Mouse (Mus musculus) forebrain, embryonic 15.5 days (tissue): ENCODE data around the gene Zic4. TPM values are rescaled to one million over a fixed set of nuclear protein-coding genes. Genes with fewer than 3 reads are reported as not detected.

Experiments used
- ATAC-seq: fragments of 200-750 bp; cut with Nextera tagmentation; replicated peaks from 2 replicates; pipeline ENCODE4 v1.8.0; 2017; ENCODE audit warnings: mild to moderate bottlenecking, moderate TSS enrichment, moderate library complexity
- H3K27ac ChIP-seq: fragments of 300-500 bp; sonication (generic); replicated peaks from 2 replicates; pipeline ENCODE4 v1.5.1; 2015; ENCODE audit warnings: mild to moderate bottlenecking, inconsistent platforms
- H3K27me3 ChIP-seq: fragments of 300-500 bp; sonication (generic); 2 replicates; pipeline ENCODE4 v1.6.1; 2015; ENCODE audit warnings: inconsistent platforms
- H3K36me3 ChIP-seq: fragments of 300-500 bp; sonication (generic); 2 replicates; pipeline ENCODE4 v1.6.1; 2015; ENCODE audit warnings: mild to moderate bottlenecking, inconsistent platforms
- H3K4me1 ChIP-seq: fragments of 300-500 bp; sonication (generic); 2 replicates; pipeline ENCODE4 v1.6.1; 2015; ENCODE audit warnings: inconsistent platforms
- H3K4me2 ChIP-seq: fragments of 300-500 bp; sonication (generic); replicated peaks from 2 replicates; pipeline ENCODE4 v1.6.1; 2015; ENCODE audit warnings: mild to moderate bottlenecking, inconsistent platforms
- H3K4me3 ChIP-seq: fragments of 300-500 bp; sonication (generic); 2 replicates; pipeline ENCODE4 v1.5.1; 2015; ENCODE audit warnings: mild to moderate bottlenecking, inconsistent platforms
- H3K9ac ChIP-seq: fragments of 300-500 bp; sonication (generic); replicated peaks from 2 replicates; pipeline ENCODE4 v1.6.1; 2015; ENCODE audit warnings: mild to moderate bottlenecking, inconsistent platforms
- H3K9me3 ChIP-seq: fragments of 300-500 bp; sonication (generic); 2 replicates; pipeline ENCODE4 v1.6.1; 2016; ENCODE audit warnings: inconsistent platforms
- WGBS: fragments of 180-500 bp; shearing (Covaris S2); methylation state at CpG from one replicate; pipeline ENCODE4 v1.1.7; 2015; ENCODE audit warnings: mixed read lengths; 5-methylcytosine and 5-hydroxymethylcytosine counted together
- polyA plus RNA-seq: library from polyadenylated mRNA; unstranded; fragments of >200 nt; fragmentation: Nextera tagmentation; extraction: Ambion mirVana; gene quantifications from 2 replicates; pipeline ENCODE4 v1.2.1, GENCODE M21; 2015

The Zic4 gene
- polyA plus RNA-seq, 1 experiment from 2014 or later: 55.0 TPM

DNA sequence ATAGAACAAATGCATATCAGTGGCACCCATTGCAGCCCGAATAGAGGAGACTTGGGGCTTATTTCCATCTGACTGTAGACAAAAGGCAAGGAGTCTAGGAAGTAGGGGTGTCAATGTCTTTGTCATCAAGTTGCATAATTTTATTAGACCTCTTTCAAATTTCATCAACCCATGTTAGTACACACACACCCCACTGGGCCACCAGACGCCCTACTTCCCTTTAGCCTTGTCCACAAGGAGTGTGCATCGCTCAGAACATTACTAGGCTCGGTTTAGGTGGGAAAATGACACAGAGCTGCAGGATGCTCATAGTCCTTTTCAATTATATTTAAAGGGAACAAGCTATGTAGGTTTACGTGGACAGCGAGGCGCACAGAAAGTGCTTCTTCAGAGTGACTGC lies 37.8 kb downstream of the Zic4 start:
- 34% methylated on average over 7 of the region's 7 CpGs for WGBS
- no peaks in the 10 kb centered on the region for H3K4me1 ChIP-seq
- no peaks in the 10 kb centered on the region for H3K9me3 ChIP-seq
- no peak overlapping the region for H3K4me2 ChIP-seq
- H3K27me3 ChIP-seq: peaks cover 93% of the 10 kb centered on the region
- H3K27ac ChIP-seq: no peak overlapping the region
- H3K36me3 ChIP-seq: no peaks in the 10 kb centered on the region
- H3K9ac ChIP-seq: no peak overlapping the region
- H3K4me3 ChIP-seq: no peak overlapping the region
- no peak for ATAC-seq

- H3K36me3 ChIP-seq: no peaks in the 10 kb centered on the region
- H3K27ac ChIP-seq: no peak overlapping the region
- H3K4me2 ChIP-seq: no peak overlapping the region
- H3K4me1 ChIP-seq: no peaks in the 10 kb centered on the region
- H3K9me3 ChIP-seq: no peaks in the 10 kb centered on the region
- no peak overlapping the region for H3K4me3 ChIP-seq
- H3K27me3 ChIP-seq: peaks cover 93% of the 10 kb centered on the region
- H3K9ac ChIP-seq: no peak overlapping the region
- WGBS: 15% methylated on average over 8 of the region's 8 CpGs
- no peak for ATAC-seq
These were observed 38.4 kb downstream of the Zic4 start for GRCm38 (mm10) chr9:91400482-91401093.

GRCm38 (mm10) chr9:91401471-91401870 lies 39.3 kb downstream of the Zic4 start:
- Histone ChIP-seq H3K9ac (no peak overlapping the region), H3K4me2 (no peak overlapping the region), H3K27ac (no peak overlapping the region), H3K4me1 (no peaks in the 10 kb centered on the region), H3K9me3 (no peaks in the 10 kb centered on the region), H3K36me3 (no peaks in the 10 kb centered on the region), H3K4me3 (no peak overlapping the region), H3K27me3 (peaks cover 92% of the 10 kb centered on the region)
- WGBS: 7% methylated on average over 10 of the region's 10 CpGs
- no peak for ATAC-seq

GRCm38 (mm10) chr9:91404229-91404628 lies 42.0 kb downstream of the Zic4 start:
- no peaks in the 10 kb centered on the region for H3K36me3 ChIP-seq
- WGBS: 3% methylated on average over 13 of the region's 13 CpGs
- no peak for ATAC-seq
- no peak overlapping the region for H3K4me2 ChIP-seq
- peak overlapping the region; percentile 60; the same call in 1 of the 2 replicates for H3K27ac ChIP-seq
- H3K9ac ChIP-seq: no peak overlapping the region
- H3K4me3 ChIP-seq: no peak overlapping the region
- H3K27me3 ChIP-seq: peaks cover 84% of the 10 kb centered on the region
- H3K9me3 ChIP-seq: no peaks in the 10 kb centered on the region
- H3K4me1 ChIP-seq: no peaks in the 10 kb centered on the region

DNA sequence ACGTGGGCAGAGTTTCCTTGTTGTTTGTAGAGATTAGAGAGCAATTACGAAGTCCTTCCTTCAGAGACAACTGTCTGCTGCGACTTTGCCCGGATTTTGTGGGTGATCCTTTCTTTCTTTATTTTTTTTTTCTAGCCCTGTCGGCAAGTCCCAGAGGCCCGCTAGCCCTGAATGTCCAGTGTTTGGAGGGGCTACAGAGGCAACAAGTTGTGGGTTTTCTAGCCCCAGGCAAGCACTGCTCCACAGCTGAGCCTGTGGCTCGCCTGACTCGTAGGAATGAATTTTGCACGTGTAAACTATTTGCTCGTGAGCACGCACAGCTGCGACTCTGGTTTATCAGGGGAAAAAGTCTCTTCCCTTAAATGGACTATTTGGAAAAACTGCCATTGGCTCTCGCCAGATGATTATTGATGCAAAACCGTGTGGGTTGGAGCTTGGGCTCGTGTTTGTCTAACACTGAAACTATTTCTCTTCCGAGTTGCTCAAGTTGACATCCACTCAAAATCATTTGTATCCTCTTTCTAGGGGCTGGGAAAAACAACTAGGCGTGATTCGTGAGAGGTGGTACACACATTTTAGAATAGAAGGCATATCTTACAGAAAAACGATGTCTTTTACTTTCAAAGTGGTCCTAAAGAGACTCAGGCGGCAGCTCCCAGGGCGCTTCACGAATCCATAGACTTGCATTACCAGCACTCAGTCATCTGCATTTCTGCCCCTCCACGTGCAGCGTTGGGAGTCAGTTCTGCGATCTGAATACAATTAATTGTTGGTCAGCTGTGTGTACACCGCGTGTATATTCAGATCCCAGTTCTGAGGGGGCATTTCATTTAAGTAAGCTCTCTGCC lies 42.9 kb downstream of the Zic4 start:
- H3K9me3 ChIP-seq: no peaks in the 10 kb centered on the region
- peak overlapping the region; percentile 60 for H3K27ac ChIP-seq
- H3K27me3 ChIP-seq: peaks cover 84% of the 10 kb centered on the region
- 1% methylated on average over 27 of the region's 27 CpGs for WGBS
- peak overlapping the region; percentile 20 for H3K4me3 ChIP-seq
- peak overlapping the region; percentile 32 for H3K4me2 ChIP-seq
- ATAC-seq: 0 out of 2 replicates have a peak, but pooled peaks have one; percentile 42
- no peaks in the 10 kb centered on the region for H3K36me3 ChIP-seq
- H3K9ac ChIP-seq: 0 out of 2 replicates have a peak overlapping the region, but pooled peaks have one; percentile 19
- no peaks in the 10 kb centered on the region for H3K4me1 ChIP-seq

- Histone ChIP-seq H3K4me3 (peak overlapping the region; percentile 20), H3K9ac (no peak overlapping the region), H3K4me2 (peak overlapping the region; percentile 32), H3K36me3 (no peaks in the 10 kb centered on the region), H3K27me3 (peaks cover 84% of the 10 kb centered on the region), H3K27ac (peak overlapping the region; percentile 60), H3K4me1 (no peaks in the 10 kb centered on the region), H3K9me3 (no peaks in the 10 kb centered on the region)
- no peak for ATAC-seq
- WGBS: under 1% methylated on average over 16 of the region's 16 CpGs
These were observed 43.6 kb downstream of the Zic4 start for GRCm38 (mm10) chr9:91405753-91406178.

DNA sequence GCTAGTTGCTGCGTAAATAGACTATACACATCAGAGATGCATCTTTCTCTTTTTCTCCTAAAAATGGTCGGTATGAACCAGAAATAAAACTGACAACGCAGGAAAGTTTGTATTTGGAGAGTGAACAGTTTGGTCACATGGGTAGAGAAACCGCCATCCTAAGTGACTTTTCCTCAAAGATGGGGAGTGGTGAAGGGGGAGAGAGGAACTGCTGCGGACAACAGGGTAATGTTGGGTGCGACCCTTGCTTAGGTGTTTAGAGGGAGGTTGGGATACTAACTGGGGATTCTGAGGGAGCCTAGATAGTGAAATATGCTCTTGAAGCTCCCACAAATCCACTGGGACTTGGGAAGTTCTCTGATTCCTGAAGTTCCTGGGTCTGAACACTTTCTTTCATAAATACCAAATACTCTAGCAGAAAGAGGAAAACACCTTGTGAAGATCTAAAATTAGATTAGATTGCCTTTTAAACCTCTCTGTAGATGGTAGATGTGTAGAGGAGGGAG lies 44.1 kb downstream of the Zic4 start:
- H3K36me3 ChIP-seq: no peaks in the 10 kb centered on the region
- H3K9ac ChIP-seq: no peak overlapping the region
- no peaks in the 10 kb centered on the region for H3K4me1 ChIP-seq
- ATAC-seq: no peak
- no peaks in the 10 kb centered on the region for H3K9me3 ChIP-seq
- peaks cover 79% of the 10 kb centered on the region for H3K27me3 ChIP-seq
- H3K27ac ChIP-seq: peak overlapping the region; percentile 60; the same call in 1 of the 2 replicates
- H3K4me3 ChIP-seq: peak overlapping the region; percentile 20
- 3% methylated on average over 6 of the region's 6 CpGs for WGBS
- H3K4me2 ChIP-seq: peak overlapping the region; percentile 32

DNA sequence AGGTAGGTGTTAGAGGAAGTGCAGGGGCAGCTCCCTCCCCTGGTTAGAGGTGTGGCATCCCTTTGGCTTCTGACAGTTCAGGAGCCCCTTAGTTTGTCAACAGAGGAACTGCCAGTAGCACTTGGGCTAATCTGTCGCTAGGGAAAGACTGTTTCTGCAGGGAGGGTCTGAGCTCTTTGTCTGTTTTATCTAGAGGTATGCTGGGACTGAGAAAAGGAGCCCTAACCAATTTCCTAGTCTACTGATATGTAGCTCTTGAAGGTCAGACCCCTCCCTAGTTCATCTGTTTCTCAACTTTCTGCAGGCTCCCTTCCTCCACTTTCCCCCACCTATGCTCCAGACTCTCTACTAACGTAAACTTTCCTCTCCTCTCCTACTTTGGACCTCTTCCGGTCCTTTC lies 47.6 kb downstream of the Zic4 start:
- Histone ChIP-seq H3K4me2 (no peak overlapping the region), H3K36me3 (no peaks in the 10 kb centered on the region), H3K9me3 (no peaks in the 10 kb centered on the region), H3K27me3 (peaks cover 68% of the 10 kb centered on the region), H3K4me3 (no peak overlapping the region), H3K9ac (no peak overlapping the region), H3K27ac (peak overlapping the region; percentile 14; the same call in 1 of the 2 replicates), H3K4me1 (peaks cover 8% of the 10 kb centered on the region)
- no peak for ATAC-seq
- 7% methylated on average over 3 of the region's 3 CpGs for WGBS

DNA sequence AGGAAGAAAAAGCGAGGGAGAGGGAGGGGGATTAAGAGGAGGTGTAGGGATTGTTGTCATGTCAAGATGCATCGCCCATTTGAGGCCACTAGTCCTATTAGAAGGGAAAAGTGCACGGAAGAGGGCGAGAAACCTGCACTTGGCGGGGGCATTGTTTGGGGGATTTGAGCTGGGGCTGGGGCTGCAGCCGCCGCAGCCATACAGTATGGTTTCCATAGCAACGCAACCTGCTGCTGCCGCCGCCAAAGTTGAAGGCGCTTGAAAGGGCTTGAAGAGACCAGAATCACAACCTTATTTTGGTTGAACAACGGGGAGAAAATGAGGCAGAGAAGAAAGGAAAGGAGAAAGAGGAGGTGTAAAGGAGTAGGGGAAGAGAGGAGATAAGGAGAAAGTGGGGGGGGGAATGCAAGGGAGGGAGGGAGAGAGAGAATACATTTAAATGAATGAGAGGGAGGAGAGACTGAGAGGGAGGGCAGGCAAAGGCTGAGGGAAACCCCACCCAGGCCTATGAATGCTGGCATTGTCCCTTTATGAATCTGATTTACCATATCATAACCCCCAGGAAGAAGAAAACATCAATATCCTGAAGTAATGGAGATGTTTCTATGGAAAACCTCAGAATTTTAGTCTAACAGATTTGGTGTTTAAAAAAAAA lies 51.9 kb downstream of the Zic4 start:
- H3K27ac ChIP-seq: peak overlapping the region; percentile 46
- no peak overlapping the region for H3K9ac ChIP-seq
- H3K4me2 ChIP-seq: peak overlapping the region; percentile 39
- 1% methylated on average over 12 of the region's 12 CpGs for WGBS
- no peak overlapping the region for H3K4me3 ChIP-seq
- no peaks in the 10 kb centered on the region for H3K9me3 ChIP-seq
- H3K4me1 ChIP-seq: peaks cover 8% of the 10 kb centered on the region
- peak; percentile 84 for ATAC-seq
- H3K27me3 ChIP-seq: peaks cover 75% of the 10 kb centered on the region
- no peaks in the 10 kb centered on the region for H3K36me3 ChIP-seq

GRCm38 (mm10) chr9:91420441-91420840 lies 58.2 kb downstream of the Zic4 start:
- Histone ChIP-seq H3K36me3 (no peaks in the 10 kb centered on the region), H3K4me3 (peak overlapping the region; percentile 22), H3K4me2 (peak overlapping the region; percentile 27; the same call in 1 of the 2 replicates), H3K9ac (no peak overlapping the region), H3K27me3 (peaks cover 52% of the 10 kb centered on the region), H3K4me1 (peaks cover 3% of the 10 kb centered on the region), H3K27ac (no peak overlapping the region), H3K9me3 (no peaks in the 10 kb centered on the region)
- WGBS: under 1% methylated on average over 18 of the region's 18 CpGs
- ATAC-seq: no peak
